Mouse (Mus musculus) left cerebral cortex, postnatal 14 days (tissue): ENCODE measurements at regions not wholly inside any gene's neighbourhood (a gene's known extent, or its start where the extent isn't known, plus 50 kb on each side); places are given as distances from the start of the nearest gene placed in this dataset.

Experiments used
- DNase-seq, 2 experiments: peaks; one replicate each; pipeline ENCODE4 v3.0.0; 2021 to 2022; ENCODE audit warnings: low spot score in 2 of 2, mixed read lengths in 1 of 2
- intact Hi-C: fragments of 180-260 bp; cut with DNase I; formaldehyde crosslinking; loops from one replicate; pipeline ENCODE4 v1.15.1; 2025

DNA sequence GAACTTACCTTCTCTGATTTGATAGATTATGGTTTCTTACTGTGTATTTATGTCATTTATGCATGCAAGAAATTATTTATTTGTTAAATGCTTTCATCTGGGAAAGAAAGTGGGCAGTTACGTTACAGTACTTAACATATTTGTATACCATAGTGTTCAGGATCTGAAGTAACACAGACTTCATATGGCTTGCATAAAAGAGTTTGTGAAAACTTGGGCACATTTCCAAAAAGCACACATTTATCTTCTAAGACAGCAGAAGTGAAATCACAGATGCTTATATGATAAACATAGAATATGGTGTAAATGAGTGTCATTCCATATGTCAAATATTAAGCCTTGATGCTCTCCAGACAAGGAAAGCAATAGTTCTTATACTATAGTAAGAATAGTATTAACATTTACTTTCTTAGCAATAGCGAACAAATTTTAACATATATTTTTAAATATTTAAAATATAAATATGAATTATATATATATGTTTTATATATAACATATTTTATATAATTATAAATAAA lies 4549.1 kb upstream of the Gm7489 start:
- intact Hi-C loops = no loop called here

DNA sequence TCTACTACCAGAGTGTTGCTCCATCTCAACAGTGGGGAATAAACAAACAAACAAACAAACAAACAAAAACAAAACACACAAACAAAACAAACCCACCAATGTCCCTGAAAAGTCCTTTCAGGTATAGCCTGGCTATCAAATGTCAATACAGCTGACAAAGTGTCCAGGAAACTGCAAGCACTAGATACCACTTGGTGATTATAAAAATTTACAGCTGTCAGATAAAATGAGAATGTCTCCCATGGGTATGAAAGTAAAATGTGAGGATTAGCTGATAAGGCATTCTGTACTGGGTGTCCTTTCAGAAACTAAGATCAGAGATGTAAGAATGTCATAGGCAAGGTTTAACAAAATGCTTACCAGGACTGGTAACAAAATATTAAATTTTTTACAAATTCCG lies 4537.7 kb upstream of the Gm7489 start:
- intact Hi-C loops = no loop called here

More for the DNA sequence above, 4549.1 kb upstream of the Gm7489 start:
- no peak for DNase-seq

GRCm38 (mm10) chr15:49356107-49356506 lies 4528.6 kb upstream of the Gm7489 start:
- no peak for DNase-seq
- intact Hi-C loops = no loop called here

More for the DNA sequence above, 4537.7 kb upstream of the Gm7489 start:
- DNase-seq = no peak

DNA sequence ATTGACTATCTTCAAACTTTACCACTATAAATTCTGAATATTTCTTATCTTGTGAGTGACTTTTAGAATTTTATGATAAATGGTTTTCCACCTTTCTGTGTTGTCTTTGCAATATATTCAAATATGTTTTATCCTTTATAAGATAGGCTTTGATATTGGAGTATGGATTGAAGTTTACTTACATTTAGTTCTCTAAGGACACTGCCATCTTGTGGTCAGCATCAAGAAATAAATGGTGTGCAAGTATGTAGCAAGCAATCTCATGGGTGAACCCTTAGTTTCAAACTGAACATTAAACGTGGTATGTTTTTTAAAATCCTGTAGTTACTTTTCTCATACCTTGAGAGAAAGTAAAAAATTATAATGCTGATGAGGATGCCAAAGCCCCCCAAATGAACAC lies 4488.7 kb upstream of the Gm7489 start:
- peak; percentile 2 to 5 for DNase-seq
- intact Hi-C loops = no loop called here

GRCm38 (mm10) chr15:49413665-49414064 lies 4471.0 kb upstream of the Gm7489 start:
- DNase-seq = no peak

GRCm38 (mm10) chr15:49451310-49451709 lies 4433.4 kb upstream of the Gm7489 start:
- no peak for DNase-seq
- intact Hi-C loops = no loop called here

More at GRCm38 (mm10) chr15:49413665-49414064, 4471.0 kb upstream of the Gm7489 start:
- intact Hi-C loops = no loop called here

GRCm38 (mm10) chr15:49484582-49484981 lies 4400.1 kb upstream of the Gm7489 start:
- intact Hi-C loops = no loop called here
- no peak for DNase-seq

DNA sequence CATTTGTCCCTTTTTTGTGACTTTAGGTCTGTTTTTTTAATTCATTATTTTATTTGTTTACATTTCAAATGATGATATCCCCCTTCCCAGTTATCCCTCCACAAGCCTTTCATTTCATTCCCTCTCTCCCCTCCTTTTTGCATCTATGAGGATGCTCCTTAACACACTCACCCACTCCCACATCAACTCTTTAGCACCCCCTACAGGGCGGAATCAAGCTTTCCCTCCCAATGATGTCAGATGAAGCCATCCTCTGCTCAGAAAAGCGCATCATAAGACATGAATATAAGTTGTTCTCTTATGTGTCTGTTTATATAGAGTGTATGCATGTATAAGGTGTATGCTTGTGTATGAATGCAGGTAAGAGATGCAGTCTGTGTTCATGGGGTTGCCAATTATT lies 4391.9 kb upstream of the Gm7489 start:
- intact Hi-C loops = no loop called here
- DNase-seq = no peak

- intact Hi-C loops = no loop called here
- DNase-seq = no peak
These were observed 4382.9 kb upstream of the Gm7489 start for GRCm38 (mm10) chr15:49501821-49502220.
